Mouse (Mus musculus) limb, embryonic 12.5 days (tissue): ENCODE results near the gene Dynll2. TPM values are rescaled to one million over a fixed set of nuclear protein-coding genes. Genes with fewer than 3 reads are reported as not detected.
A peak's percentile ranks its signal among the peaks of the same experiment; 100 is the strongest.

Source experiments
- ATAC-seq: fragments of 200-750 bp; cut with Nextera tagmentation; 2 replicates; pipeline ENCODE4 v1.8.0; 2017; ENCODE audit warnings: low read depth, moderate TSS enrichment; ENCODE audit not compliant: insufficient number of reproducible peaks, insufficient read depth, low FRiP score, low TSS enrichment
- H3K27ac ChIP-seq: fragments of 300-500 bp; sonication (generic); 2 replicates; pipeline ENCODE4 v1.5.1; 2016; ENCODE audit warnings: mild to moderate bottlenecking, moderate library complexity
- H3K27me3 ChIP-seq: fragments of 300-500 bp; sonication (generic); 2 replicates; pipeline ENCODE4 v1.6.1; 2016; ENCODE audit warnings: mild to moderate bottlenecking, moderate library complexity
- H3K36me3 ChIP-seq: fragments of 300-500 bp; sonication (generic); 2 replicates; pipeline ENCODE4 v1.6.1; 2016; ENCODE audit warnings: mild to moderate bottlenecking, moderate library complexity
- H3K4me1 ChIP-seq: fragments of 300-500 bp; sonication (generic); replicated peaks from 2 replicates; pipeline ENCODE4 v1.6.1; 2016
- H3K4me2 ChIP-seq: fragments of 300-500 bp; sonication (generic); 2 replicates; pipeline ENCODE4 v1.6.1; 2016; ENCODE audit warnings: mild to moderate bottlenecking, moderate library complexity
- H3K4me3 ChIP-seq: fragments of 300-500 bp; sonication (generic); replicated peaks from 2 replicates; pipeline ENCODE4 v1.5.1; 2016; ENCODE audit warnings: mild to moderate bottlenecking
- H3K9ac ChIP-seq: fragments of 300-500 bp; sonication (generic); replicated peaks from 2 replicates; pipeline ENCODE4 v1.6.1; 2016; ENCODE audit warnings: mild to moderate bottlenecking, moderate library complexity
- H3K9me3 ChIP-seq: fragments of 300-500 bp; sonication (generic); 2 replicates; pipeline ENCODE4 v1.6.1; 2016; ENCODE audit warnings: mild to moderate bottlenecking, moderate library complexity
- WGBS: fragments of 180-500 bp; shearing (Covaris S2); methylation state at CpG from one replicate; pipeline ENCODE4 v1.1.7; 2016; 5-methylcytosine and 5-hydroxymethylcytosine counted together
- polyA plus RNA-seq: library from polyadenylated mRNA; unstranded; fragments of >200 nt; fragmentation: Nextera tagmentation; extraction: Ambion mirVana; gene quantifications from 2 replicates; pipeline ENCODE4 v1.2.1, GENCODE M21; 2016

Dynll2 gene
- polyA plus RNA-seq, 1 experiment from 2014 or later = 23.4 TPM

DNA sequence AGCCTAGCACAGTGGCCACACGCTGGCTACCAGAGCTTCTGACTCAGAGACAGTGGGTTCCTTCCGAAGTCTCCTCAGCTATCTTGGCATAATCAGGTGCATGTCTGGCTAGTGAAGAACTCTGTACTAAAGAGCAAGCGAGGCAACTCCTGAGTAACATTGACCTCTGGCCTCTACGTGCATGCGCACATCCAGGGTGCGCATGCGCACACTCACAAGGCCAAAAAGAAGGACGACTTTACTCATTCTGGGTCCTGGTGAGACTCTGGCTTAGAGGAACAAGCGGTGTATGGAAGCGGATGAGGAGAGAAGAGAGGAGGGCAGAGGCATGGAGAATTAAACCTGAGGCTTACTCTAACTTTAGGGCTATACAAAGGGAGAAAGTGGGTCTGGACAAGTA is 26.3 kb upstream of the Dynll2 start:
- 88% methylated on average over 10 of the region's 10 CpGs for WGBS

DNA sequence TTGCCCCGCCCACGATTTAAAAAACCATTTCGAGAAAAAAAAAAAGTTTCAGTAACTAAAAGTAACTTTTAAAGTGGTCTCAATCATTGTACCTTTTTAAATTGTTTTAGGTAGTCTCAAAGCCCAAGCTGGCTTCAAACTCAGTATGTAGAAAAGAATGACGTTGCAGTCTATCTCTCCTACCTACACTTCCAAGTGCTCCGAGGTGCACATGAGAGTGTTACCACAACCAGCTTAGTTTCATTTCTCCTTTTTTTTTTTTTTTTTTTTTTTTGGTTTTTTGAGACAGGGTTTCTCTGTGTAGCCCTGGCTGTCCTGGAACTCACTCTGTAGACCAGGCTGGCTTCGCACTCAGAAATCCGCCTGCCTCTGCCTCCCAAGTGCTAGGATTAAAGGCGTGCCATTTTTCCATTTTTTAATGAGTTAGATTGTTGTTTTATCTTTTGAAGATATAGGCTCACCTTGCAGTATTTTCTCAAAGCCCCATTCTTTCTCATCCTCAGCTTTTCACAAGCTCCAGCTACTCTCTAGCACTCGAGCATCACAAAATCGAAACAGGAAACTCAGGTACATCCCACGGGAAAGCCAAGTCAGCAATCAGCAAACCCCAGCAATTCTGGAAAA is 25.4 kb upstream of the Dynll2 start:
- H3K9me3 ChIP-seq = no peaks in the 10 kb centered on the region
- peaks cover 20% of the 10 kb centered on the region for H3K27me3 ChIP-seq
- no peak overlapping the region for H3K27ac ChIP-seq
- ATAC-seq = no peak
- H3K36me3 ChIP-seq = no peaks in the 10 kb centered on the region
- H3K9ac ChIP-seq = no peak overlapping the region
- 92% methylated on average over 11 of the region's 11 CpGs for WGBS
- no peak overlapping the region for H3K4me3 ChIP-seq
- H3K4me1 ChIP-seq = peaks cover 9% of the 10 kb centered on the region
- H3K4me2 ChIP-seq = no peak overlapping the region

More for the DNA sequence above, 26.3 kb upstream of the Dynll2 start:
- no peaks in the 10 kb centered on the region for H3K36me3 ChIP-seq
- no peak overlapping the region for H3K27ac ChIP-seq
- H3K4me1 ChIP-seq = peaks cover 9% of the 10 kb centered on the region
- H3K4me3 ChIP-seq = no peak overlapping the region
- no peak overlapping the region for H3K9ac ChIP-seq
- no peak for ATAC-seq
- no peaks in the 10 kb centered on the region for H3K9me3 ChIP-seq
- peaks cover 20% of the 10 kb centered on the region for H3K27me3 ChIP-seq
- no peak overlapping the region for H3K4me2 ChIP-seq

DNA sequence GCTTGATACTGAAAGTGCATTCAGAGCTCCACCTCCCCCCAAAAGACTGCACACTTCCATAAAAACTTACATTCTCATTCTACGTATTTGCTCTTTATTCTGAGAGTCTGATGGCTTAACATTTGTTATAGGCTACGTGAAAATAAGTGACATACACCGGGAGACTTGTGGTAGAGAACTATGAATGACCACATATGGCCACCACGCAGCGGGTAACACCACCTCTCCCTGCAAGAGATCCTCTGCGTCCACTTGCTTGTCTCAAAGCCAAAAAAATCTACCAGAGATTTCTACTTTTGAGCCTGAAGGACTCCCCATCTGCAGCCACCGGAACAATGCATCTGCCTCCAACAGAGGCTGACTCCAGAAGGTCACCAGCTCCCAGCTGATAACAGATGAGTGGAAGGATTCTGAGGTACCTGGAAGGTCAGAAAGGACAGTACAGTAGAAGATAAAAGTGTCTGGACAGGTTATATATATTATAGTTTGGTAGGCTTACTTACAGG is 24.6 kb upstream of the Dynll2 start:
- peaks cover 9% of the 10 kb centered on the region for H3K4me1 ChIP-seq
- WGBS = 90% methylated on average over 7 of the region's 7 CpGs
- no peaks in the 10 kb centered on the region for H3K36me3 ChIP-seq
- H3K27me3 ChIP-seq = peaks cover 20% of the 10 kb centered on the region
- H3K27ac ChIP-seq = no peak overlapping the region
- no peak overlapping the region for H3K9ac ChIP-seq
- H3K4me3 ChIP-seq = no peak overlapping the region
- H3K9me3 ChIP-seq = no peaks in the 10 kb centered on the region
- ATAC-seq = no peak
- no peak overlapping the region for H3K4me2 ChIP-seq

DNA sequence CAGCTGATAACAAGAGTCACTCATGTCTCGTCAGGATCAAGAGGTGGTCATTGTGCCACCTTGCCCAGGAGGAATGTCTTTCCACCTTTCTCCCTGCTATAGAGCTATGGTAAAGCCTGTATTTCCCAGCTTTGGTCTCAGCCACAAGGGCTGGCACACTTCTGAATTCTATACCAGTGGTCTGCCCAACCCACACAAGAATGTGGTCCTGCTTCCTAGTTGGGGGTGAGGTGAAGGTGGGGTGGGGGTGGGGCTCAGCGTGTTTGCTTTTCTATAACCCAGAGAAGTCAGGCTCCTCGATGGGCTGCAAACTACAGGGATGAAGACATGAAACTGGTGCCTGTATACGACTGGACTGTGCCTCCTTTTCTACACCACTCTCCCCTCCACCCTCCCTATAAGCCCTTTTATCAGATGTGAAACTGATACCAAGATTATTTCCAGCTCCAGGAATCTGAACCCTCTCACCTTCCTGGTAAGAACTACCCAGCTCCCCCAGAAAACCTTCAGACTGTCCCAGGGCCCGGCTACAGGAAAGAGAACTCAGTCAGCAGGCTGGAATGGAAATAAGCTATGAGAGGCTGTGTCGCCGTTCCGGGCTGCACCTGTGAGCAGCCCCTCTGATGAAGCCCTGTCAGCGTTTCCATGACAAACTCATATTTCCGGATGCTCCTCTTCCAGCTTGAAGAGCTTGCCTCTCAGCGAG is 24.0 kb upstream of the Dynll2 start:
- no peak overlapping the region for H3K27ac ChIP-seq
- no peak overlapping the region for H3K4me3 ChIP-seq
- no peak for ATAC-seq
- H3K36me3 ChIP-seq = no peaks in the 10 kb centered on the region
- peaks cover 20% of the 10 kb centered on the region for H3K27me3 ChIP-seq
- H3K9me3 ChIP-seq = no peaks in the 10 kb centered on the region
- no peak overlapping the region for H3K9ac ChIP-seq
- H3K4me1 ChIP-seq = peaks cover 9% of the 10 kb centered on the region
- H3K4me2 ChIP-seq = no peak overlapping the region
- WGBS = 77% methylated on average over 11 of the region's 11 CpGs

DNA sequence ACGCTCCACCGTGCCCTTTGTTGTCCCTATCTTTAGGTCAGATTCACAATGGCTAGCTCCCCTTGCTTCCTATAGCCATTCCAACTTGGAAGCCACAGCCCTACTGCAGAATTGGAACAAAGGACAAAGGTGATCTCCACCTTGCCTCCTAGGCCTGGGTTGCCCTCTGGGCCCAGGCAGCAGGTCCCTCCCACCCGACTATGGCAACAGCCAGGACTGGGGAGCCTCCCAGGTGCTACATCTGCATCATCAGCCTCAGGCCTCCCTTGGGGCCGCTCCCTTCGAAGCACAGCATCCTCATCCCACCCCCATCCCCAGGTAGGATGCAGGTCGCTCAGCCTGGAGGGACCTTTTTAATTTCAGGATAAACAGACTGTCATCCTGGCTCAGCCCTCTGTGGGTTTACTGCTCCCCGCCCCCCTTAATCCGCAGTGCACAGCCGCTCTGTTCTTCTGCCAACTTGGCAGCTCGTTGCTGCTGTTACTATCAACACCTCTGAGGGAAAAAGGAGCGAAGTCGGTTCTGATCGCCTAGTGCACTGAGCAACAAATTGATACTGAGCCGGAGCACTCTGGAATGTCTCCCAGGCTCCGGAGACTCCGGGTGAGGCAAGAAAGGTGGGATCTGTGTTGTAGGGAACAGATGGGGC is 22.3 kb upstream of the Dynll2 start:
- H3K27me3 ChIP-seq = peaks cover 20% of the 10 kb centered on the region
- H3K4me2 ChIP-seq = peak overlapping the region; percentile 35
- no peak overlapping the region for H3K4me3 ChIP-seq
- 18% methylated on average over 16 of the region's 16 CpGs for WGBS
- no peaks in the 10 kb centered on the region for H3K36me3 ChIP-seq
- ATAC-seq = no peak
- H3K27ac ChIP-seq = no peak overlapping the region
- H3K9me3 ChIP-seq = no peaks in the 10 kb centered on the region
- peaks cover 9% of the 10 kb centered on the region for H3K4me1 ChIP-seq
- H3K9ac ChIP-seq = no peak overlapping the region

DNA sequence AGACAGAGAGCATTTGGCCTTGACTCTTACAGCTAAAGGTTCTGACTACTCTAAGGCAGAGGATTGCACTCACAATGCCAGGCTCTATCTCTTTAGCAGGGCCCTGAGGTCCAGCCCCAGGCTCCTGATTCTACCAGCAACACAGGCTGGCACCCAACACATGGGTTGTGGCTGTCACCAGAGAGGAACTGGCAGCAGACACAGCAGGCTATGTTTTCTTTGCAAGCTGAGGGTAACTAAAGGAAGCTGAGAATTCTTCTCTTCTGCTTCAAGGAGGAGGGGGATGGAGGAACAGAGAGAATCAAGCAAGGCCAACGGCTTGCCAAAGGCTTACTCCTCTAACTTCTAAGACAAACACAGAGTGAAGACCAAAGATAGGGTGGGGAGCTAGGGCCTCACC is 21.3 kb upstream of the Dynll2 start:
- Histone ChIP-seq H3K4me1 (peaks cover 9% of the 10 kb centered on the region), H3K4me3 (no peak overlapping the region), H3K9ac (no peak overlapping the region), H3K4me2 (no peak overlapping the region), H3K27me3 (peaks cover 20% of the 10 kb centered on the region), H3K36me3 (no peaks in the 10 kb centered on the region), H3K27ac (no peak overlapping the region), H3K9me3 (no peaks in the 10 kb centered on the region)
- ATAC-seq = no peak
- 55% methylated on average over 1 of the region's 1 CpGs for WGBS

DNA sequence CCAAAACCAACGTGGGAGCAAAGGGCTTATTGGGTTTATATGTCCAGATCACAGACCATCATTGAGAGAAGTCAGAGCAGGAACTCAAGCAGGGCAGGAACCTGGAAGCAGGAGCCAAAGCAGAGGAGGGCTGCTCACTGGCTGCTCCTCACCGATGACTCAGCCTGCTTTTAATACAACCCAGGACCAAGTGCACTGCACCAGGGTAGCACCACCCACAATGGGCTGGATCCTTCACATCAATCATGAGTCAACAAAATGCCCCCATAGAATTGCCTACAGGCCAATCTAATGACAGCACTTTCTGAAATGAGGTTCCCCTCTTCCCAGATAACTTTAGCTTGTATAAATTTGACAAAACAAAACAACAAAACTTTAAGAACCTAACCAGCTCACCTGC is 16.8 kb upstream of the Dynll2 start:
- 0 out of 2 replicates have a peak, but pooled peaks cover 6% of the 10 kb centered on the region for H3K36me3 ChIP-seq
- H3K4me1 ChIP-seq = no peaks in the 10 kb centered on the region
- no peak overlapping the region for H3K27ac ChIP-seq
- H3K9me3 ChIP-seq = 0 out of 2 replicates have a peak, but pooled peaks cover 4% of the 10 kb centered on the region
- WGBS = 48% methylated on average over 2 of the region's 2 CpGs
- no peak overlapping the region for H3K9ac ChIP-seq
- H3K4me2 ChIP-seq = no peak overlapping the region
- H3K4me3 ChIP-seq = no peak overlapping the region
- ATAC-seq = no peak
- peaks cover 2% of the 10 kb centered on the region for H3K27me3 ChIP-seq

DNA sequence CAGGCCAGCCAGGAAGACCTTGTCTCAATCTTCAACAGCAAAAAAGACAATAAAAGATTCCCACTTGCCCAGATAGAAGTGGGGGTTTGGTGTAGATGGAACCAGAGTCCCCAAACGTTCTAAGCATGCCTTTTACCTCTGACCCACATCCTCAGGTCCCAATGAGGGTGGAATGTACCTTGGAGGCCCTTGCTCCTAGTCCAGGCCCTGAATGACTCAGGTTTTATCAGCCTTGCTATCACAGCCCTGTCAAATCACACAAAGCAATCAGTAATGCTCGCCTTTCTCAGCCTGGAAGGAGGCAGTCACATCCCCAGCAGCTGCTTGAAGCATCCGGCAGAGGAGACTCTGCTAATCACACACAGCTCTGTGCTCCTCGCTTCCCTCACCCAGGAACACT is 15.4 kb upstream of the Dynll2 start:
- Histone ChIP-seq H3K27ac (no peak overlapping the region), H3K9ac (no peak overlapping the region), H3K36me3 (0 out of 2 replicates have a peak, but pooled peaks cover 6% of the 10 kb centered on the region), H3K4me1 (no peaks in the 10 kb centered on the region), H3K27me3 (no peaks in the 10 kb centered on the region), H3K9me3 (0 out of 2 replicates have a peak, but pooled peaks cover 4% of the 10 kb centered on the region), H3K4me2 (no peak overlapping the region), H3K4me3 (no peak overlapping the region)
- WGBS = 55% methylated on average over 4 of the region's 4 CpGs
- no peak for ATAC-seq

DNA sequence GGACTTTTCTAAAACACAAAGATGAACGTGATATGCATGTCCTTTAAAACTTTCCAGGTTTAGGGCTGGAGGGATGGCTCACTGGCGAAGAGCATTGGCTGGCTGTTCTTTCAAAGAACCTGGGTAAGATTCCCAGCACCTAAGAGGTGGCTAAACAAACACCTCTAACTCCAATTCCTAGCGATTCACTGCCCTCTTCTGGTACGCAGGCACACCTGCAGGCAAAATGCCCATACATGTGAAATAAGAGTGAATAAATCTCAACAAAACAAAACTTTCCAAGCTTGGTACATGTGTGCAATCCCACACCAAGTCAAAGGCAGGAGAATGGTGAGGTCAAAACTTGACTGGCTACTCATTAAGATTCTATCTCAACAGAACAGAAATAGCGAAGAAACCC is 12.4 kb upstream of the Dynll2 start:
- no peaks in the 10 kb centered on the region for H3K4me1 ChIP-seq
- no peak overlapping the region for H3K4me3 ChIP-seq
- H3K4me2 ChIP-seq = no peak overlapping the region
- no peak overlapping the region for H3K27ac ChIP-seq
- 0 out of 2 replicates have a peak, but pooled peaks cover 6% of the 10 kb centered on the region for H3K36me3 ChIP-seq
- no peaks in the 10 kb centered on the region for H3K27me3 ChIP-seq
- H3K9ac ChIP-seq = no peak overlapping the region
- WGBS = 93% methylated on average over 5 of the region's 5 CpGs
- no peak for ATAC-seq
- H3K9me3 ChIP-seq = 0 out of 2 replicates have a peak, but pooled peaks cover 4% of the 10 kb centered on the region

DNA sequence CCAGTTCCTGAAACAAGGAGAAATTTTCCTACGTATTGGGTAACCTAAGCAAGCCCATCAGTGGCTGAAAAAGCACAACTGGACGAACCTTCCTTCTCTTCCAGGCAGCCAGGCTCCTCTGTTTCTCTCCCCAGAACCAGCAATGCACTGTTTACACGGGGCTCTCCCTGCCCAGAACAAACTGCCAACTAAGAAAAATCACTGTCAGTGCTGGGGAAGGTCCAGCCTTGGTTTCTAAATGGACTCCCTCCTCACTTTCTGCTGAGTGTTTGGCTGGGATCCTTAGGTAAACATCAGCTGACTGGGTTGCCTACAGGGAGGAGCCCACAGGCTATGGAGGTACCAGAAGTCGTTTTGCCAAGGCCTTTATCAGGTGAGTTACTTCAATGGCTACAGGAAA is 4.5 kb upstream of the Dynll2 start:
- Histone ChIP-seq H3K4me2 (no peak overlapping the region), H3K4me1 (0 out of 2 replicates have a peak, but pooled peaks cover 10% of the 10 kb centered on the region), H3K9ac (no peak overlapping the region), H3K27ac (no peak overlapping the region), H3K4me3 (no peak overlapping the region), H3K9me3 (no peaks in the 10 kb centered on the region), H3K36me3 (no peaks in the 10 kb centered on the region), H3K27me3 (no peaks in the 10 kb centered on the region)
- WGBS = 43% methylated on average over 4 of the region's 4 CpGs
- ATAC-seq = no peak

DNA sequence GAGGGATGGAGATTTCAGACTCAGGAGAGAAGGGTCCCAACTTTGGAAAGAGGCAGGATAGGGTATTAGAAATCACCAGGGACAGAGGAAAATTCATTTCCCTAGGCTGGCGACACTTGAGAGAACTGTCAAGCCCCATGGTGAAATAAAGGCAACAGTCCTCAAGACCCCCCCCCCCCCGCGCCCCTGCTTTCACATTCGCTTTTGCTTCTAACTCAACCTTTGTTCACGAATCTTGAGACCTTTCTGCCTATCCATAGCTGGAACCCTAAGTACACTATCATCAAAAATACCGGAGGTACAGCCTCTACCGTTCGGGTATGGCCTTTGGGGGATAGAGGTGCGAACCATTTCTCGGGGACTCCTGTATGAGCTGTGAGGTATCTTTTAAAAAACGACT is 528 bp upstream of the Dynll2 start:
- 69% methylated on average over 11 of the region's 11 CpGs for WGBS
- peak overlapping the region; percentile 85 for H3K4me2 ChIP-seq
- H3K36me3 ChIP-seq = peaks cover 12% of the 10 kb centered on the region
- peaks cover 31% of the 10 kb centered on the region for H3K4me1 ChIP-seq
- no peaks in the 10 kb centered on the region for H3K27me3 ChIP-seq
- ATAC-seq = no peak
- peak overlapping the region; percentile 95 for H3K27ac ChIP-seq
- peak overlapping the region; percentile 100 for H3K4me3 ChIP-seq
- H3K9ac ChIP-seq = peak overlapping the region; percentile 99
- no peaks in the 10 kb centered on the region for H3K9me3 ChIP-seq
